Mouse (Mus musculus) midbrain, embryonic 13.5 days (tissue): ENCODE measurements around the gene Gm10964. TPM values are rescaled to one million over a fixed set of nuclear protein-coding genes. Genes with fewer than 3 reads are reported as not detected.

Source experiments
- ATAC-seq: fragments of 200-750 bp; cut with Nextera tagmentation; 2 replicates; pipeline ENCODE4 v1.8.0; 2017; ENCODE audit warnings: mild to moderate bottlenecking, moderate TSS enrichment, moderate library complexity
- H3K27ac ChIP-seq: fragments of 300-500 bp; sonication (generic); 2 replicates; pipeline ENCODE4 v1.5.1; 2015; ENCODE audit warnings: inconsistent platforms, mild to moderate bottlenecking, moderate library complexity
- H3K27me3 ChIP-seq: fragments of 300-500 bp; sonication (generic); 2 replicates; pipeline ENCODE4 v1.6.1; 2015; ENCODE audit warnings: mild to moderate bottlenecking, inconsistent platforms
- H3K36me3 ChIP-seq: fragments of 300-500 bp; sonication (generic); 2 replicates; pipeline ENCODE4 v1.6.1; 2015; ENCODE audit warnings: mild to moderate bottlenecking, inconsistent platforms
- H3K4me1 ChIP-seq: fragments of 300-500 bp; sonication (generic); replicated peaks from 2 replicates; pipeline ENCODE4 v1.6.1; 2015; ENCODE audit warnings: inconsistent platforms
- H3K4me2 ChIP-seq: fragments of 300-500 bp; sonication (generic); replicated peaks from 2 replicates; pipeline ENCODE4 v1.6.1; 2015; ENCODE audit warnings: moderate library complexity, mild to moderate bottlenecking, inconsistent platforms
- H3K4me3 ChIP-seq: fragments of 300-500 bp; sonication (generic); replicated peaks from 2 replicates; pipeline ENCODE4 v1.5.1; 2015; ENCODE audit warnings: mild to moderate bottlenecking, inconsistent platforms
- H3K9ac ChIP-seq: fragments of 300-500 bp; sonication (generic); replicated peaks from 2 replicates; pipeline ENCODE4 v1.6.1; 2015; ENCODE audit warnings: mild to moderate bottlenecking, inconsistent platforms
- H3K9me3 ChIP-seq: fragments of 300-500 bp; sonication (generic); 2 replicates; pipeline ENCODE4 v1.6.1; 2016; ENCODE audit warnings: mild to moderate bottlenecking, inconsistent platforms
- WGBS: fragments of 180-500 bp; shearing (Covaris S2); methylation state at CpG from one replicate; pipeline ENCODE4 v1.1.7; 2015; 5-methylcytosine and 5-hydroxymethylcytosine counted together
- polyA plus RNA-seq: library from polyadenylated mRNA; unstranded; fragments of >200 nt; fragmentation: Nextera tagmentation; extraction: Ambion mirVana; gene quantifications from 2 replicates; pipeline ENCODE4 v1.2.1, GENCODE M21; 2015

The Gm10964 gene
- polyA plus RNA-seq, 1 experiment from 2014 or later, result not detected

DNA sequence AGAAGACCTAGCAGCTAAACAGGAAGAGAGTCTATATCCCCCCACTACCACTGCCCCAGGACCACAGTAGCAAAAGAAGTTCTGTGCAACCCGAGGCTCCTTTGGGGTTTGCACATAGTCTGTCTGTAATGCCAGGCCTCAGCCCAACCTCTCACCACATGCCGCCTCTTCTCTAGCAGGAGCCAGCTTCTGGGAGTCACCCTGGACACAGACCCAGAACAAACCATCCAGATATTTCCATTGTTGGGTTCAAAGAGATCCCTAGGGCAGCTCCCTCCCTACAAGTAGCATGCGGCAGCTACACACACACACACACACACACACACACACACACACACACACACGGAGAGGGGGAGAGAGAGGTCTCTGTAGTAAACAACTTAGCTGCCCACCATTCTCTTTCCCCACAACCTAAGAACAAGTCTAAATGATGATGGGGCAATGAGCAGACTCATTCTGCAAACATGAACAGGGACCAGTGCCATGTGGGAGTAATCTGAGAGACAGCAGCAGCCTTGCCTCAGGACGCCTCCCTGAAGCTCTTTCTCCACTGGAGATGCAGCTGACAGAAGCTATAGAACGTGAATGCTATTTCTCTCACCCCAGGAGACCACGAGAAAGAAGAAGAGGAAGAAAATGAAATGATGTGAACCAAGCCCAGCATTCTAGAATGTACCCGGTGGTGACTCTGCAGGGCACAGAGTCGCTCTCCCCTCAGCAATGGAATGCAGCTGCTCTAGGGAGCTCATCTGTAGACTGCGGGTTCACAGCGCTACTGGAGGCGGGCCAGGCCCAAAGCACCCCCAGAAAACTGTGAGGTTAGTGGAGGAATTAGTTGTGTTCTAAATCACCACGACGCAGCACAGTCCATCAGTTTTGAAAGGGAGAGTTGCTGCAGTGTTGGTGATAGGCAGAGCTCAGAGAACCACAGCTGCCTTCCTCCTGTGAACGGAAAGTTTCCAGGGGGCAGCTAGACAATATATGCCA lies 22.1 kb upstream of the Gm10964 start:
- no peaks in the 10 kb centered on the region for H3K36me3 ChIP-seq
- H3K4me1 ChIP-seq, result peaks cover 24% of the 10 kb centered on the region
- H3K27me3 ChIP-seq, result peaks cover 6% of the 10 kb centered on the region
- ATAC-seq, result 0 out of 2 replicates have a peak, but pooled peaks have one; percentile 22
- H3K27ac ChIP-seq, result no peak overlapping the region
- no peak overlapping the region for H3K4me3 ChIP-seq
- no peak overlapping the region for H3K9ac ChIP-seq
- 51% methylated on average over 14 of the region's 15 CpGs for WGBS
- no peak overlapping the region for H3K4me2 ChIP-seq
- H3K9me3 ChIP-seq, result no peaks in the 10 kb centered on the region

DNA sequence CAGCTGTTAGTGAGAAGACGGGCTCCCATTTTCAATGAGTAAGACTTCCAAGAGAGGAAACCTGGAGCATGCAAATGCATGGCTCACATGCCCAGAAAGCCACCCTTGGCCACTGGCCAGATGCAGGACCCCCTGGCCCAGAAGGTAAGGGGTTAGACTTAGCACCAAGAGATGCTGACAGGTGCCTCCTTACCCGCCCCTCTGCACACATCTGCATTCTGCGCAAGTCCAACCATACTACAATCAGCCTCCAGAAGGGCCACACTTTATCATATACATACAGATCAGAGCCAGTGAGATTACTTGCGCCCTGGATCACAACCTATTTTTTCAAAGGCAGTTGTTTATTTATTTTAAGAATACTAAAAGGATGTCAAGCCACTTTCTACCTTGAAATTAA lies 20.4 kb upstream of the Gm10964 start:
- ATAC-seq, result no peak
- peaks cover 6% of the 10 kb centered on the region for H3K27me3 ChIP-seq
- H3K9ac ChIP-seq, result no peak overlapping the region
- 98% methylated on average over 4 of the region's 4 CpGs for WGBS
- H3K9me3 ChIP-seq, result no peaks in the 10 kb centered on the region
- H3K36me3 ChIP-seq, result no peaks in the 10 kb centered on the region
- H3K4me2 ChIP-seq, result no peak overlapping the region
- H3K4me1 ChIP-seq, result peaks cover 24% of the 10 kb centered on the region
- H3K4me3 ChIP-seq, result no peak overlapping the region
- H3K27ac ChIP-seq, result no peak overlapping the region

GRCm38 (mm10) chr3:103724137-103724536 lies 15.0 kb upstream of the Gm10964 start:
- Histone ChIP-seq H3K4me2 (no peak overlapping the region), H3K27ac (no peak overlapping the region), H3K36me3 (no peaks in the 10 kb centered on the region), H3K27me3 (no peaks in the 10 kb centered on the region), H3K9me3 (no peaks in the 10 kb centered on the region), H3K4me3 (no peak overlapping the region), H3K4me1 (0 out of 2 replicates have a peak, but pooled peaks cover 4% of the 10 kb centered on the region), H3K9ac (no peak overlapping the region)
- no peak for ATAC-seq
- WGBS, result 71% methylated on average over 3 of the region's 3 CpGs

DNA sequence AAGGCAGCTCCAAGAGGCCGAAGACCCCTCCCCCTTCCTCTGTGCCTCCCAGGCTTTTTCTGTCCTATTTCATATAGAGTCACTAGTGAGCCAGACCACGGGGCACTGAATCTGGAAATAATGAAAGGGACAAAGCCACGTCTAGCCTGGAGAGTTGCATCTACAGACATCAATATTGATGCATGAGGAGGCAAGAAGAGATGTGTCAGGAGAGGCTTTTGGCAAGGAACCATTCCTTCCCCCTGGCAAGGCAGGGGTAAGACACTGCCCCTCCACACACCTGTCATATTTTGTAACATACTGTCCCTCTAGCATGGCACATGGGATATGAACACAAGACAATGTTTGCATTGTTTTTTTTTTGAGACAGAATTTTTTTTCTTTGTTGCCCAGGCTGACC lies 12.5 kb upstream of the Gm10964 start:
- H3K4me2 ChIP-seq, result no peak overlapping the region
- no peak overlapping the region for H3K9ac ChIP-seq
- H3K9me3 ChIP-seq, result no peaks in the 10 kb centered on the region
- no peaks in the 10 kb centered on the region for H3K27me3 ChIP-seq
- H3K36me3 ChIP-seq, result no peaks in the 10 kb centered on the region
- 52% methylated on average over 3 of the region's 3 CpGs for WGBS
- no peak overlapping the region for H3K4me3 ChIP-seq
- H3K4me1 ChIP-seq, result no peaks in the 10 kb centered on the region
- no peak overlapping the region for H3K27ac ChIP-seq
- no peak for ATAC-seq

- peaks cover 3% of the 10 kb centered on the region; the same call in 1 of the 2 replicates for H3K4me1 ChIP-seq
- 55% methylated on average over 2 of the region's 2 CpGs for WGBS
Measured at GRCm38 (mm10) chr3:103727813-103728326, 11.3 kb upstream of the Gm10964 start.

DNA sequence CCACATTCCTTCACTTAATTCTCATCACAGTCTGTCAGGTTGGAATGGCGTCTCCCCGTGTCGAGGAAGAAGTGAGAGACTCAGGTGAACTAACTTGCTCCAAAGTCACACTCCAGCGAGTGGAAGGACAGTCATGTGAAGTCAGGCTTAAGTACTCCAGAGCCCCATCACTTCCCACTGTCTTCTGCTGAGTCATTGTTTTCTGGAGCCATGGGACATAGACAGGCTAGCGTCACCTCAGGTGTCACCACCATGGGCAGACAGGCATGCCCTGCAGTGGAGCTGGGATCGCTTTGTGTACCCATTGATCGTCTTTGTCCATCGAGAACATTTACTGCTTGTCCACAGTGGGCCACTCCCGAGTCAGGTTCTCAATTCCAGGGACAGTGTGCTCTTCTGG lies 9.3 kb upstream of the Gm10964 start:
- Histone ChIP-seq H3K9me3 (no peaks in the 10 kb centered on the region), H3K27me3 (peaks cover 6% of the 10 kb centered on the region; the same call in 1 of the 2 replicates), H3K4me1 (peaks cover 23% of the 10 kb centered on the region), H3K36me3 (no peaks in the 10 kb centered on the region), H3K27ac (no peak overlapping the region), H3K4me2 (no peak overlapping the region), H3K9ac (no peak overlapping the region), H3K4me3 (no peak overlapping the region)
- 89% methylated on average over 9 of the region's 9 CpGs for WGBS
- ATAC-seq, result no peak

More at GRCm38 (mm10) chr3:103727813-103728326, 11.3 kb upstream of the Gm10964 start:
- no peaks in the 10 kb centered on the region for H3K36me3 ChIP-seq
- ATAC-seq, result no peak
- H3K4me3 ChIP-seq, result no peak overlapping the region
- no peak overlapping the region for H3K4me2 ChIP-seq
- H3K9me3 ChIP-seq, result no peaks in the 10 kb centered on the region
- H3K9ac ChIP-seq, result no peak overlapping the region
- 0 out of 2 replicates have a peak, but pooled peaks cover 3% of the 10 kb centered on the region for H3K27me3 ChIP-seq
- H3K27ac ChIP-seq, result no peak overlapping the region

- H3K36me3 ChIP-seq, result no peaks in the 10 kb centered on the region
- no peak overlapping the region for H3K4me3 ChIP-seq
- no peak for ATAC-seq
- WGBS, result 91% methylated on average over 3 of the region's 3 CpGs
- no peak overlapping the region for H3K9ac ChIP-seq
- H3K27ac ChIP-seq, result no peak overlapping the region
- no peaks in the 10 kb centered on the region for H3K9me3 ChIP-seq
- H3K4me1 ChIP-seq, result peaks cover 43% of the 10 kb centered on the region
- peaks cover 6% of the 10 kb centered on the region; the same call in 1 of the 2 replicates for H3K27me3 ChIP-seq
- H3K4me2 ChIP-seq, result no peak overlapping the region
Measured at GRCm38 (mm10) chr3:103732116-103732515, 7.0 kb upstream of the Gm10964 start.

DNA sequence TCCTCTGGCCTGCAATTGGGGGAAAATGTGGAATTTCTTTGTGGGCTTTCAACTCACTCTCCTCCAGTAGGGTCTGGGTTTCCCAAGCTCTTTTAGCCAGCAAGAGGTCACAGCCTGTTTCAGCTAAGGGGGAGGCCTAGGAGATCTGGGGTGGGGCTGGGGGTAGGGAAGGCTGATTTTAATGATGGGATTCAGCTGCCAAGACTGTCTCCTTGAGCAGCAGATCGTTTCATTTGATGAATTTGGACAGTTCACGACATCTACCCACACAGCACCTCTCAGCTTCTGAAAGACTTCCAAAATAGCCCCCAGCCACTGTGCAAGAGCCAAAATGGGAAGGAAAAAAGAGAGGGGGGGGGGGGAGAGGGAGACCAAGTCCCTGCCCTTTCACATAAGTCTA lies 6.0 kb upstream of the Gm10964 start:
- Histone ChIP-seq H3K9me3 (no peaks in the 10 kb centered on the region), H3K4me2 (no peak overlapping the region), H3K36me3 (no peaks in the 10 kb centered on the region), H3K27me3 (peaks cover 6% of the 10 kb centered on the region; the same call in 1 of the 2 replicates), H3K27ac (no peak overlapping the region), H3K4me3 (no peak overlapping the region), H3K9ac (no peak overlapping the region), H3K4me1 (peaks cover 53% of the 10 kb centered on the region)
- WGBS, result 27% methylated on average over 2 of the region's 2 CpGs
- ATAC-seq, result no peak

- peak overlapping the region; percentile 25; the same call in 1 of the 2 replicates for H3K4me3 ChIP-seq
- peaks cover 6% of the 10 kb centered on the region; the same call in 1 of the 2 replicates for H3K27me3 ChIP-seq
- H3K4me1 ChIP-seq, result peaks cover 57% of the 10 kb centered on the region
- WGBS, result 4% methylated on average over 19 of the region's 19 CpGs
- ATAC-seq, result peak; percentile 87
- H3K36me3 ChIP-seq, result no peaks in the 10 kb centered on the region
- H3K9ac ChIP-seq, result peak overlapping the region; percentile 58
- H3K27ac ChIP-seq, result peak overlapping the region; percentile 67
- H3K9me3 ChIP-seq, result no peaks in the 10 kb centered on the region
- H3K4me2 ChIP-seq, result peak overlapping the region; percentile 51
Measured at GRCm38 (mm10) chr3:103733799-103734695, 5.1 kb upstream of the Gm10964 start.

DNA sequence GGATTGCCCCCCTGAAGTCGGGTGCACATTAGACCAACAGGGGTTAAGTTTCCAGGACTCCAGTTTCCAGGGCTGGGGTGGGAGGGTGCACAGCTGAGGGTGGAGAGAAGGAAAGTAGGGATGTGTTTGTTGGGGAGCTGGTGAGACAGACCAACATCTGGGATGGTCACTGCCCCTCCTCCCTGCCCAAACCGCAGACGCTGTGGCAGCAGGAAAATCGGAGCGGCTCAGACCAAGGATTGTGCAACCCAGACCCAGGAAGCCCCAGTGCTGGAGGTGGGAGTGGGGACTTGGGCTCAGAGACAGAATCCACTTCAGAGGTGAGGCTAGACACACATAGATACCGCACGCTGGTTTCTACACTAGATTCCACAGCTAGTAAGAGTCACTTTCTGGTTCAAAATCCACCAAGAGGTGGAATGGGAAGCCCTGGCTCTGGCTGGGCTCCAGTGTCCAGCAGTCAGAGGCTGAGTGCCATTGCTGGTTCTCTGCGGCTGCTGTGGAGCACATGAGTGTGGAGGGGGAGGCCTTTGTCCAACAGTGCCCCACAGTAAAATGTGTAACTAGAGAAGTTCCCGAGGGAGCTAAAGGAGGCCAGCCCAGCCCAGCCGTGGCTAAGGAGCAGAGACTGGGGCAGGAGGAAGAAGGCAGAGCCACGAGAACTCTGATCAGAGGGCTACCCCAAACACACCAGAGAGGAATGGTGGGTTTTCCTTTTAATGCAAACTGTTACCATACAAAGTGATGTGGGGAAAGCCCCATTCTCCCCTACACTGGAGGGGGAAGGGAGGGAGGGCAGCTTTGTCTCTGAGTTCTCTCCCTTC lies 4.3 kb upstream of the Gm10964 start:
- Histone ChIP-seq H3K9me3 (no peaks in the 10 kb centered on the region), H3K4me1 (peaks cover 57% of the 10 kb centered on the region), H3K36me3 (no peaks in the 10 kb centered on the region), H3K4me2 (peak overlapping the region; percentile 51; the same call in 1 of the 2 replicates), H3K27ac (peak overlapping the region; percentile 67; the same call in 1 of the 2 replicates), H3K27me3 (peaks cover 6% of the 10 kb centered on the region; the same call in 1 of the 2 replicates), H3K4me3 (no peak overlapping the region), H3K9ac (0 out of 2 replicates have a peak overlapping the region, but pooled peaks have one; percentile 58)
- WGBS, result 7% methylated on average over 11 of the region's 11 CpGs
- no peak for ATAC-seq
